Mouse (Mus musculus): ENCODE measurements around the gene Zswim2. TPM values are rescaled to one million over a fixed set of nuclear protein-coding genes. Genes with fewer than 3 reads are reported as not detected.
A peak's percentile ranks its signal among the peaks of the same experiment; 100 is the strongest.
"Not testable (repeated sequence)": the region's sequence is repeated elsewhere in the genome, so short reads cannot be mapped to it uniquely, and the experiment has no call there.

Gene Zswim2
- not detected in 2 replicates for polyA plus RNA-seq (2014; fragmentation: Nextera tagmentation; extraction: Ambion mirVana)

DNA sequence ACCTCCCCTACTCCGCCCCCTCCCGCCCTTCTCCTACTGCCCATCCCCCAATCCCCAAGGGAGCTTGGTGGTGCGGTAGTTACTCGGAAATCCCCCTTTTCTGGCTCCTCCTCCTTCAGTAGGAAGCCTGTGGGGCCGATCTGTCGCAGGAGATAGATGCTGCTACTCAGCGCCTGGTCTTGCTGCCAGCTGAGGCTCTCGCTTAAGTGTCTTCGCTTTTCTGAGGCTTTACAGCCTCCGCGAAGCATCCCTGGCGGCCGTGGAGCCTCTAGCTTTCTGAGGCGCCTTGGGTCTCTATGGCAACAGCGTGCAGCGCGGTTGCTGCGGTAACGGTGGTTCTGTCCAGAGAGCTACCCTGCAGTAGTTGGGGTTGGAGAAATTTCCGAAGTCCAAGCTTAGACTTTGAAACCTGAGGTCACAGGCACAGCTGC lies at the start of gene Zswim2:
Zswim2 (minus strand) TSS at position 298 of the 431 bp plus-strand sequence.
- no peaks in the 10 kb centered on the region for H3K9me3 ChIP-seq (ENCODE audit: control insufficient read depth, low read length)
- peak within 1 kb of the TSS; percentile 52 for H3K4me2 ChIP-seq
- H3K27me3 ChIP-seq (replicated peaks; ENCODE audit: control insufficient read depth, insufficient read depth, low read length): no peaks in the 10 kb centered on the region
- DNase-seq (ENCODE audit: low spot score) (peak; percentile 48), ATAC-seq (replicated peaks; ENCODE audit: low FRiP score) (peak; percentile 72)
- no peaks in the 10 kb centered on the region; the same call in 1 of the 2 replicates for H3K4me1 ChIP-seq (replicated peaks; ENCODE audit: control insufficient read depth, insufficient read depth, low read length)
- H3K27ac ChIP-seq (ENCODE audit: low read depth, low read length): no peak within 1 kb of the TSS
- H3K9ac ChIP-seq (ENCODE audit: low read depth, low read length): no peak within 1 kb of the TSS
- WGBS: 1% methylated on average over 20 of the region's 20 CpGs
- H3K36me3 ChIP-seq (ENCODE audit: control insufficient read depth, insufficient read depth, low read length): no peaks in the 10 kb centered on the region
- H3K4me3 ChIP-seq (ENCODE audit: low read depth, low read length): peak within 1 kb of the TSS; percentile 28

DNA sequence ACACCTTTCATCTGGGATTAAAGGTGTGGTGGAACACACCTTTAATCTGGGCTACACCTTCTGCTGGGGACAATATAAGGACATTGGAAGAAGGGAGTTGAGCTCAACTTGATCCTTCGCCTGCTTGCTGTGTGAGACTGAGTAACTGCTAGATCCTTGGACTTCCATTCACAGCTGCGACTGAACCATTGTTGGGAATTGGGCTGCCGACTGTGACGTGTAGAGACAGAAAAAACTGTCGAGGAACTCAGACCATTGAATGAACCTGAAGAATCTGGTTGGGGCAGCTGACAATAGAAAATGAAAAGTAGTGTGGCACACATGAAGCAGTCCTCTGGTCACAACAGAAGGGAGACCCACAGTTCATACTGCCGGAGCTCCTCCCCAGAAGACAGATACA lies 49.2 kb upstream of the Zswim2 start, which contains the start of gene Gm13691:
Gm13691 (plus strand) TSS at position 301 of the 400 bp plus-strand sequence.
- not testable (repeated sequence) for H3K27me3 ChIP-seq (replicated peaks; ENCODE audit: control insufficient read depth, insufficient read depth, low read length); H3K4me3 ChIP-seq (ENCODE audit: low read depth, low read length); H3K36me3 ChIP-seq (ENCODE audit: control insufficient read depth, insufficient read depth, low read length); H3K9ac ChIP-seq (ENCODE audit: low read depth, low read length); ATAC-seq (replicated peaks; ENCODE audit: low FRiP score); H3K27ac ChIP-seq (ENCODE audit: low read depth, low read length); DNase-seq (ENCODE audit: low spot score); H3K9me3 ChIP-seq (ENCODE audit: control insufficient read depth, low read length); H3K4me1 ChIP-seq (replicated peaks; ENCODE audit: control insufficient read depth, insufficient read depth, low read length); H3K4me2 ChIP-seq
- WGBS: no CpG with 5 or more reads among the region's 6 CpGs

DNA sequence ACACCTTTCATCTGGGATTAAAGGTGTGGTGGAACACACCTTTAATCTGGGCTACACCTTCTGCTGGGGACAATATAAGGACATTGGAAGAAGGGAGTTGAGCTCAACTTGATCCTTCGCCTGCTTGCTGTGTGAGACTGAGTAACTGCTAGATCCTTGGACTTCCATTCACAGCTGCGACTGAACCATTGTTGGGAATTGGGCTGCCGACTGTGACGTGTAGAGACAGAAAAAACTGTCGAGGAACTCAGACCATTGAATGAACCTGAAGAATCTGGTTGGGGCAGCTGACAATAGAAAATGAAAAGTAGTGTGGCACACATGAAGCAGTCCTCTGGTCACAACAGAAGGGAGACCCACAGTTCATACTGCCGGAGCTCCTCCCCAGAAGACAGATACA lies 43.4 kb upstream of the Zswim2 start, which contains the start of gene Gm13697:
Gm13697 (plus strand) TSS at position 301 of the 400 bp plus-strand sequence.
- ATAC-seq (replicated peaks; ENCODE audit: low FRiP score); H3K9me3 ChIP-seq (ENCODE audit: control insufficient read depth, low read length); DNase-seq (ENCODE audit: low spot score); H3K36me3 ChIP-seq (ENCODE audit: control insufficient read depth, insufficient read depth, low read length); H3K9ac ChIP-seq (ENCODE audit: low read depth, low read length); H3K27me3 ChIP-seq (replicated peaks; ENCODE audit: control insufficient read depth, insufficient read depth, low read length); H3K4me2 ChIP-seq; H3K4me3 ChIP-seq (ENCODE audit: low read depth, low read length); H3K4me1 ChIP-seq (replicated peaks; ENCODE audit: control insufficient read depth, insufficient read depth, low read length); H3K27ac ChIP-seq (ENCODE audit: low read depth, low read length): not testable (repeated sequence)
- no CpG with 5 or more reads among the region's 6 CpGs for WGBS

DNA sequence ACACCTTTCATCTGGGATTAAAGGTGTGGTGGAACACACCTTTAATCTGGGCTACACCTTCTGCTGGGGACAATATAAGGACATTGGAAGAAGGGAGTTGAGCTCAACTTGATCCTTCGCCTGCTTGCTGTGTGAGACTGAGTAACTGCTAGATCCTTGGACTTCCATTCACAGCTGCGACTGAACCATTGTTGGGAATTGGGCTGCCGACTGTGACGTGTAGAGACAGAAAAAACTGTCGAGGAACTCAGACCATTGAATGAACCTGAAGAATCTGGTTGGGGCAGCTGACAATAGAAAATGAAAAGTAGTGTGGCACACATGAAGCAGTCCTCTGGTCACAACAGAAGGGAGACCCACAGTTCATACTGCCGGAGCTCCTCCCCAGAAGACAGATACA lies 37.6 kb upstream of the Zswim2 start, which contains the start of gene Gm13694:
Gm13694 (plus strand) TSS at position 301 of the 400 bp plus-strand sequence.
- not testable (repeated sequence) for H3K27ac ChIP-seq (ENCODE audit: low read depth, low read length); H3K36me3 ChIP-seq (ENCODE audit: control insufficient read depth, insufficient read depth, low read length); H3K4me1 ChIP-seq (replicated peaks; ENCODE audit: control insufficient read depth, insufficient read depth, low read length); H3K27me3 ChIP-seq (replicated peaks; ENCODE audit: control insufficient read depth, insufficient read depth, low read length); H3K9me3 ChIP-seq (ENCODE audit: control insufficient read depth, low read length); ATAC-seq (replicated peaks; ENCODE audit: low FRiP score); H3K4me2 ChIP-seq; DNase-seq (ENCODE audit: low spot score); H3K9ac ChIP-seq (ENCODE audit: low read depth, low read length); H3K4me3 ChIP-seq (ENCODE audit: low read depth, low read length)
- no CpG with 5 or more reads among the region's 6 CpGs for WGBS

DNA sequence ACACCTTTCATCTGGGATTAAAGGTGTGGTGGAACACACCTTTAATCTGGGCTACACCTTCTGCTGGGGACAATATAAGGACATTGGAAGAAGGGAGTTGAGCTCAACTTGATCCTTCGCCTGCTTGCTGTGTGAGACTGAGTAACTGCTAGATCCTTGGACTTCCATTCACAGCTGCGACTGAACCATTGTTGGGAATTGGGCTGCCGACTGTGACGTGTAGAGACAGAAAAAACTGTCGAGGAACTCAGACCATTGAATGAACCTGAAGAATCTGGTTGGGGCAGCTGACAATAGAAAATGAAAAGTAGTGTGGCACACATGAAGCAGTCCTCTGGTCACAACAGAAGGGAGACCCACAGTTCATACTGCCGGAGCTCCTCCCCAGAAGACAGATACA lies 31.8 kb upstream of the Zswim2 start, which contains the start of gene Gm13696:
Gm13696 (plus strand) TSS at position 301 of the 400 bp plus-strand sequence.
- WGBS: no CpG with 5 or more reads among the region's 6 CpGs
- H3K4me2 ChIP-seq; H3K27ac ChIP-seq (ENCODE audit: low read depth, low read length); H3K36me3 ChIP-seq (ENCODE audit: control insufficient read depth, insufficient read depth, low read length); H3K4me3 ChIP-seq (ENCODE audit: low read depth, low read length); DNase-seq (ENCODE audit: low spot score); H3K27me3 ChIP-seq (replicated peaks; ENCODE audit: control insufficient read depth, insufficient read depth, low read length); H3K9ac ChIP-seq (ENCODE audit: low read depth, low read length); H3K4me1 ChIP-seq (replicated peaks; ENCODE audit: control insufficient read depth, insufficient read depth, low read length); ATAC-seq (replicated peaks; ENCODE audit: low FRiP score); H3K9me3 ChIP-seq (ENCODE audit: control insufficient read depth, low read length): not testable (repeated sequence)

DNA sequence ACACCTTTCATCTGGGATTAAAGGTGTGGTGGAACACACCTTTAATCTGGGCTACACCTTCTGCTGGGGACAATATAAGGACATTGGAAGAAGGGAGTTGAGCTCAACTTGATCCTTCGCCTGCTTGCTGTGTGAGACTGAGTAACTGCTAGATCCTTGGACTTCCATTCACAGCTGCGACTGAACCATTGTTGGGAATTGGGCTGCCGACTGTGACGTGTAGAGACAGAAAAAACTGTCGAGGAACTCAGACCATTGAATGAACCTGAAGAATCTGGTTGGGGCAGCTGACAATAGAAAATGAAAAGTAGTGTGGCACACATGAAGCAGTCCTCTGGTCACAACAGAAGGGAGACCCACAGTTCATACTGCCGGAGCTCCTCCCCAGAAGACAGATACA lies 26.0 kb upstream of the Zswim2 start, which contains the start of gene Gm13695:
Gm13695 (plus strand) TSS at position 301 of the 400 bp plus-strand sequence.
- H3K36me3 ChIP-seq (ENCODE audit: control insufficient read depth, insufficient read depth, low read length); H3K27ac ChIP-seq (ENCODE audit: low read depth, low read length); H3K4me2 ChIP-seq; H3K27me3 ChIP-seq (replicated peaks; ENCODE audit: control insufficient read depth, insufficient read depth, low read length); ATAC-seq (replicated peaks; ENCODE audit: low FRiP score); H3K4me1 ChIP-seq (replicated peaks; ENCODE audit: control insufficient read depth, insufficient read depth, low read length); H3K9ac ChIP-seq (ENCODE audit: low read depth, low read length); DNase-seq (ENCODE audit: low spot score); H3K4me3 ChIP-seq (ENCODE audit: low read depth, low read length); H3K9me3 ChIP-seq (ENCODE audit: control insufficient read depth, low read length): not testable (repeated sequence)
- WGBS: no CpG with 5 or more reads among the region's 6 CpGs

DNA sequence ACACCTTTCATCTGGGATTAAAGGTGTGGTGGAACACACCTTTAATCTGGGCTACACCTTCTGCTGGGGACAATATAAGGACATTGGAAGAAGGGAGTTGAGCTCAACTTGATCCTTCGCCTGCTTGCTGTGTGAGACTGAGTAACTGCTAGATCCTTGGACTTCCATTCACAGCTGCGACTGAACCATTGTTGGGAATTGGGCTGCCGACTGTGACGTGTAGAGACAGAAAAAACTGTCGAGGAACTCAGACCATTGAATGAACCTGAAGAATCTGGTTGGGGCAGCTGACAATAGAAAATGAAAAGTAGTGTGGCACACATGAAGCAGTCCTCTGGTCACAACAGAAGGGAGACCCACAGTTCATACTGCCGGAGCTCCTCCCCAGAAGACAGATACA lies 20.2 kb upstream of the Zswim2 start, which contains the start of gene Gm13693:
Gm13693 (plus strand) TSS at position 301 of the 400 bp plus-strand sequence.
- DNase-seq (ENCODE audit: low spot score); H3K36me3 ChIP-seq (ENCODE audit: control insufficient read depth, insufficient read depth, low read length); H3K4me3 ChIP-seq (ENCODE audit: low read depth, low read length); H3K4me2 ChIP-seq; H3K27ac ChIP-seq (ENCODE audit: low read depth, low read length); H3K27me3 ChIP-seq (replicated peaks; ENCODE audit: control insufficient read depth, insufficient read depth, low read length); H3K9me3 ChIP-seq (ENCODE audit: control insufficient read depth, low read length); H3K9ac ChIP-seq (ENCODE audit: low read depth, low read length); H3K4me1 ChIP-seq (replicated peaks; ENCODE audit: control insufficient read depth, insufficient read depth, low read length); ATAC-seq (replicated peaks; ENCODE audit: low FRiP score): not testable (repeated sequence)
- no CpG with 5 or more reads among the region's 6 CpGs for WGBS

DNA sequence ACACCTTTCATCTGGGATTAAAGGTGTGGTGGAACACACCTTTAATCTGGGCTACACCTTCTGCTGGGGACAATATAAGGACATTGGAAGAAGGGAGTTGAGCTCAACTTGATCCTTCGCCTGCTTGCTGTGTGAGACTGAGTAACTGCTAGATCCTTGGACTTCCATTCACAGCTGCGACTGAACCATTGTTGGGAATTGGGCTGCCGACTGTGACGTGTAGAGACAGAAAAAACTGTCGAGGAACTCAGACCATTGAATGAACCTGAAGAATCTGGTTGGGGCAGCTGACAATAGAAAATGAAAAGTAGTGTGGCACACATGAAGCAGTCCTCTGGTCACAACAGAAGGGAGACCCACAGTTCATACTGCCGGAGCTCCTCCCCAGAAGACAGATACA lies 14.4 kb upstream of the Zswim2 start, which contains the start of gene Gm13698:
Gm13698 (plus strand) TSS at position 301 of the 400 bp plus-strand sequence.
- not testable (repeated sequence) for H3K4me2 ChIP-seq; H3K9ac ChIP-seq (ENCODE audit: low read depth, low read length); H3K27ac ChIP-seq (ENCODE audit: low read depth, low read length); H3K4me3 ChIP-seq (ENCODE audit: low read depth, low read length); ATAC-seq (replicated peaks; ENCODE audit: low FRiP score); DNase-seq (ENCODE audit: low spot score); H3K27me3 ChIP-seq (replicated peaks; ENCODE audit: control insufficient read depth, insufficient read depth, low read length); H3K4me1 ChIP-seq (replicated peaks; ENCODE audit: control insufficient read depth, insufficient read depth, low read length); H3K36me3 ChIP-seq (ENCODE audit: control insufficient read depth, insufficient read depth, low read length); H3K9me3 ChIP-seq (ENCODE audit: control insufficient read depth, low read length)
- WGBS: no CpG with 5 or more reads among the region's 6 CpGs

DNA sequence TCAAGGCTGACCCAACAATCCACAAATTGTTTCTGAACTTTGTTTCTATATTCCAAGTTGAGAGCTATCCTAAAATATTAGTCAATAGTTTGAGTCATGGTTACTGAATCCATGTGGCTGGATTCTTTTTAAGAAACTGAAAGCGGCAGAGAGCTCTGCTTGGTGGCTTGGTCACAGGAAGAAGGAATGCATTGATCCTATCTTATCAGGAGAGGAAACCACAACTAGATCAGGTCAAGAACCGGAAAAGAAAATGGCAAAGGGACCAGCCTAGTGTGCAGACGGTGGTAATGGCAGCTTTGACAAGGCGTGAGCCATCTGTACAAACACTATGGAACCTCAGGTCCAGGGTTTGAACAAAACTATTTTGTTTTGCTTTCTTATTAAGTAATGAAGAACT lies 764 bp upstream of the Zswim2 start:
- H3K4me3 ChIP-seq (ENCODE audit: low read depth, low read length): no peak overlapping the region
- WGBS: 32% methylated on average over 4 of the region's 4 CpGs
- H3K27ac ChIP-seq (ENCODE audit: low read depth, low read length): no peak overlapping the region
- no peaks in the 10 kb centered on the region for H3K27me3 ChIP-seq (replicated peaks; ENCODE audit: control insufficient read depth, insufficient read depth, low read length)
- DNase-seq (ENCODE audit: low spot score) (no peak), ATAC-seq (replicated peaks; ENCODE audit: low FRiP score) (no peak)
- no peaks in the 10 kb centered on the region for H3K36me3 ChIP-seq (ENCODE audit: control insufficient read depth, insufficient read depth, low read length)
- H3K9ac ChIP-seq (ENCODE audit: low read depth, low read length): no peak overlapping the region
- no peak overlapping the region for H3K4me2 ChIP-seq
- no peaks in the 10 kb centered on the region; the same call in 1 of the 2 replicates for H3K4me1 ChIP-seq (replicated peaks; ENCODE audit: control insufficient read depth, insufficient read depth, low read length)
- no peaks in the 10 kb centered on the region for H3K9me3 ChIP-seq (ENCODE audit: control insufficient read depth, low read length)
